Mouse (Mus musculus) heart, embryonic 15.5 days (tissue): ENCODE measurements around the gene Pdcd5. TPM values are rescaled to one million over a fixed set of nuclear protein-coding genes. Genes with fewer than 3 reads are reported as not detected.

ENCODE experiments used
- ATAC-seq: fragments of 200-750 bp; cut with Nextera tagmentation; replicated peaks from 2 replicates; pipeline ENCODE4 v1.8.0; 2017; ENCODE audit warnings: low read depth, moderate TSS enrichment; ENCODE audit not compliant: insufficient number of reproducible peaks, insufficient read depth, low FRiP score
- H3K27ac ChIP-seq: fragments of 300-500 bp; sonication (generic); 2 replicates; pipeline ENCODE4 v1.5.1; 2015; ENCODE audit warnings: mild to moderate bottlenecking, inconsistent platforms
- H3K27me3 ChIP-seq: fragments of 300-500 bp; sonication (generic); 2 replicates; pipeline ENCODE4 v1.6.1; 2015; ENCODE audit warnings: inconsistent platforms
- H3K36me3 ChIP-seq: fragments of 300-500 bp; sonication (generic); 2 replicates; pipeline ENCODE4 v1.6.1; 2015; ENCODE audit warnings: mild to moderate bottlenecking, inconsistent platforms
- H3K4me1 ChIP-seq: fragments of 300-500 bp; sonication (generic); replicated peaks from 2 replicates; pipeline ENCODE4 v1.6.1; 2015; ENCODE audit warnings: inconsistent platforms
- H3K4me2 ChIP-seq: fragments of 300-500 bp; sonication (generic); 2 replicates; pipeline ENCODE4 v1.6.1; 2015; ENCODE audit warnings: inconsistent platforms, mild to moderate bottlenecking, moderate library complexity
- H3K4me3 ChIP-seq: fragments of 300-500 bp; sonication (generic); 2 replicates; pipeline ENCODE4 v1.5.1; 2015; ENCODE audit warnings: mild to moderate bottlenecking, inconsistent platforms
- H3K9ac ChIP-seq: fragments of 300-500 bp; sonication (generic); 2 replicates; pipeline ENCODE4 v1.6.1; 2015; ENCODE audit warnings: mild to moderate bottlenecking, inconsistent platforms
- H3K9me3 ChIP-seq: fragments of 300-500 bp; sonication (generic); replicated peaks from 2 replicates; pipeline ENCODE4 v1.6.1; 2016; ENCODE audit warnings: inconsistent platforms
- WGBS: fragments of 180-500 bp; shearing (Covaris S2); methylation state at CpG from one replicate; pipeline ENCODE4 v1.1.7; 2015; ENCODE audit warnings: mixed read lengths; 5-methylcytosine and 5-hydroxymethylcytosine counted together
- polyA plus RNA-seq: library from polyadenylated mRNA; unstranded; fragments of >200 nt; fragmentation: Nextera tagmentation; extraction: Ambion mirVana; gene quantifications from 2 replicates; pipeline ENCODE4 v1.2.1, GENCODE M21; 2015

Gene Pdcd5
- polyA plus RNA-seq, 1 experiment from 2014 or later = 240 TPM

DNA sequence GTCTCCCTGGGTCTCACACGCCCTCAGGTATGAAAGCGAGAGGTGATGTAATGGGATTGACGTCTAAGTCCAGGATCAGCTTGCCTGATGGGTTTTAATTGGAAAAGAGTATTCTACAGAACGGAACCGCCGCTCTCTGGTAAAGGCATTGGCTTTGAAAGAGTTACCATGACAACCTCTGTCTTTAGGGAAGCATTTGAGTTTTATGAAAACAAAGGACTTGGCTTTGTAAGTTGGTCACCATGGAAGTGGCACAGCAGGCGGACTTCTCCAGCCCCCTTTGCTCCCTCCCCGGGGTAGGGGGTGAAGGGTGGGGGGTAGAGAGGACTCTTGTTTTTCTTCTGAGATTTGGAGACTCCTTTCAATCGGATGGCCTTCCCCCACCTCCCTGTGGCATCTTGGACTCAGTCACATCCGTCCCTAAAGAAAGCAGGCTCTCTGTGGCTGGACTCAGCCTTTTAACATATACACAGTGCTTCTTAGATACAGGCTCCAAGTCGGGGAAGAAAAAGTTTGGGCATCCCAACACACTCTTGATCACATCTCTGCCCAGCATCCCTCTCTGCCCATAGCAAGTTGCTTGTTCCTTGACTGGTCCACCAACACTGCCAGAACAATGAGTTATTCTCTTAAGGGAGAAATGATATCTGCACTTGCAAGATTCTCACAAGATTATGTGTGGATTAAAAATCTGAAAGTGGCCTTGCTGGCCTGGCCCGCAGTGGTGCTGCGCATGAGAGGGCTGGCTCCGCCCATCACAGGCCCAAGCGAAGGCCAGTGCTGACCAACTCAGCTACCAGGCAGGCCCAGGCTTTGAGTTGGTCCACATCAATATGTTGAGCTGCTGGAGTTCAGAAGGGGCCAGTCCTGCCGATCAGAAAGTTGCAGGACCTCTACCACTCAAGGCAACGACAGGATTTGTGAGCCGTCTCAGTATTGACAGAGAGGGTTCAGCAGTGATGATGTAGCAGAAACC is 21.0 kb upstream of the Pdcd5 start:
- no peaks in the 10 kb centered on the region for H3K9me3 ChIP-seq
- H3K36me3 ChIP-seq = no peaks in the 10 kb centered on the region
- no peak overlapping the region for H3K9ac ChIP-seq
- H3K27ac ChIP-seq = no peak overlapping the region
- ATAC-seq = no peak
- WGBS = 61% methylated on average over 18 of the region's 18 CpGs
- H3K4me2 ChIP-seq = no peak overlapping the region
- H3K4me3 ChIP-seq = no peak overlapping the region
- no peaks in the 10 kb centered on the region for H3K4me1 ChIP-seq
- no peaks in the 10 kb centered on the region for H3K27me3 ChIP-seq

DNA sequence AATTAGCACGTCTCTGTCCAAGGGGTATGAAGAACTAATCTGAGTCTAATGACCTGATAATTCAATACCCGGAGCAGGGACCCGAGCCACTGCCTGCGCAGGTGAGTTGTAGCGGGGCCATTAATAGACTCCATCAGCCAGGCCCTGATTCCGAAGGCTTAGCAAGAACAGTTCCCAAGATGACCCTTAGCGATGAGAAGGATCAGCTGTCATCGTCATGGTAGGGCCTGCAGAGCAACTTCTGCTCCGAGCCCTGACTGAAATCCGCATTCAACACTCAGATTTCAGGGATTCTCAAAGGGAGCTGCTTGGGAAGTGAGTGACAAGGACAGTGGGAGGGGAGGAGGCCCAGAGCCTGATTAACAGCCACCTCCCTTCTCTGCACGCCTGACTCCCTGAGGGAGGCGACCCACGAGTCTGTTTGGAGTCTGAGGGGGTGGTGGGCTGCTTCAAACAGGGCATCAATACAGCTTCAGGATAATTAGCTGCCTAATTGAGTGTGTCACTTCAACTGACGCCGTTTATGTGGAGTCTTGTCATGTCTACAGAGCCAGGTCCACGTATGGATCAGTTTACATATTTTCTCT is 16.6 kb upstream of the Pdcd5 start:
- Histone ChIP-seq H3K9ac (no peak overlapping the region), H3K4me2 (no peak overlapping the region), H3K36me3 (no peaks in the 10 kb centered on the region), H3K4me1 (no peaks in the 10 kb centered on the region), H3K4me3 (no peak overlapping the region), H3K9me3 (no peaks in the 10 kb centered on the region), H3K27ac (no peak overlapping the region), H3K27me3 (no peaks in the 10 kb centered on the region)
- no peak for ATAC-seq
- 62% methylated on average over 16 of the region's 16 CpGs for WGBS

DNA sequence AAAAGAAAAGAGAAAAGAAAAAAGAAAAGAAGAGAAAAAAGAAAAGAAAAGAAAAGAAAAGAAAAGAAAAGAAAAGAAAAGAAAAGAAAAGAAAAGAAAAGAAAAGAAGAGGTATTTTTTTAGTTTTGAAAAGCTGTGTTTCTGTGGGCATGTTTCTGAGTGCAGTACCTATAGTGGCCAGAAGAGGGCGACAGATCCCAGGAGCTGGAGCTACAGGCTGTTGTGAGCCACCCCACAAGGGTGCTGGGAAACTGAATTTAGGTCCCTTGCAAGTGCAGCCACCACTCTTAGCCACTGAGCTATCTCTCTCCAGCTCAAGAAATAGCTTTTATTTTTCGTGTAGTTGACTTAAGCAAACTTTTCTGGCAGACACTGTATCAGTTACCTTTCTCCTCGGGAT is 11.9 kb upstream of the Pdcd5 start:
- WGBS = 55% methylated on average over 3 of the region's 3 CpGs
- ATAC-seq = no peak
- no peak overlapping the region for H3K9ac ChIP-seq
- H3K27ac ChIP-seq = no peak overlapping the region
- no peaks in the 10 kb centered on the region for H3K9me3 ChIP-seq
- H3K4me2 ChIP-seq = no peak overlapping the region
- no peak overlapping the region for H3K4me3 ChIP-seq
- H3K27me3 ChIP-seq = no peaks in the 10 kb centered on the region
- no peaks in the 10 kb centered on the region for H3K4me1 ChIP-seq
- H3K36me3 ChIP-seq = no peaks in the 10 kb centered on the region

DNA sequence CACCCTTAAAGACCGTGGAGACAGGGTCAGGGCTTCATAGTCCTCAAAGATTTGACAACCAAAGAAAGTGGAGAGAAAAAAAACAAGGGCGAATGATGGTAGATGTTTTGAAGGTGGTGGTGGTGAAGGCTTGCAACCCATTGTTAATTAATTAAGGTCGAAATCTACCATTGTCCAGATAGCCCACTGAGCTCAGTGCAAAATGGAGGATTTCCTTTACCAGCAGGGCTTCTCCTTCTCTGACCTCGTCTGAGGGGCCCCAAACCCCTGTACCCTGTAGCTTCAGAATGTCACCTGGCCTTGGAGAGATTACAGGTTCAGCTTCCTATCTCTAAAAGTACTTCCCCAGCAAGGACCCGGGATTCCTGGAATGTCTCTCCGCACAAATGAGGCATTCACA is 10.5 kb upstream of the Pdcd5 start:
- Histone ChIP-seq H3K4me1 (no peaks in the 10 kb centered on the region), H3K4me3 (no peak overlapping the region), H3K4me2 (no peak overlapping the region), H3K27me3 (no peaks in the 10 kb centered on the region), H3K36me3 (no peaks in the 10 kb centered on the region), H3K9me3 (no peaks in the 10 kb centered on the region), H3K27ac (no peak overlapping the region), H3K9ac (no peak overlapping the region)
- no peak for ATAC-seq
- 38% methylated on average over 6 of the region's 6 CpGs for WGBS

DNA sequence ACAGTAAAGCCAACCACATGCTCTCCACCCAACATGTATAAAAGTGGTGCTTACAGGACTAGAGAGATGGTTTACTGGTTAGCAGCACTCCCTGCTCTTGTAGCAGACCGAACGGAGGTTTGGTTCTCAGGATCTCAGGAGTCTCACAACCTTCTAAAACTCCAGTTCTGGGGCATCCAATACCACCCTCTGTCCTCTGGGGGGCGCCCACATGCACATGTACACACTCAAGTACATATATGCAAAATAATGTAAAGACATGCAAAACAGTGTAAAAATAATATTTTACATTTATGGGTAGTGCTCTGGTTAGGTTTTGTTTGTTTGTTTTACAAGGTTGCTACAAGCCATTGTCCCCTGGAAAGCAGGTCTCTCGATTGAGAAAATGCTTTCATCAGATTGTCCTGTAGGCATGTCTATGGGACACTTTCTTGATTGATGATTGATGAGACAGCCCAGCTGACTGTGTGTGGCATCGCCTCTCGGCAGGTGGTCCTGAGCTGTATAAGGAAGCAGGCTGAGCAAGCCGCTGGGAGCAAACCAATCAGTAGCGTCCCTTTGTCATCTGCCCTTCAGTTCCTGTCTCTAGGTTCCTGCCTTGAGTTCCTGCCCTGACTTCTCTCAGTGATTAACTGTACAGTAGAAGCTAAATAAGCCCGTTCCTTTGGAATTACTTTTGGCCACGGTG is 4.4 kb upstream of the Pdcd5 start:
- Histone ChIP-seq H3K4me1 (no peaks in the 10 kb centered on the region; the same call in 1 of the 2 replicates), H3K9me3 (no peaks in the 10 kb centered on the region), H3K36me3 (no peaks in the 10 kb centered on the region), H3K27ac (no peak overlapping the region), H3K27me3 (no peaks in the 10 kb centered on the region), H3K4me3 (no peak overlapping the region), H3K4me2 (no peak overlapping the region), H3K9ac (no peak overlapping the region)
- 73% methylated on average over 10 of the region's 10 CpGs for WGBS
- ATAC-seq = no peak

DNA sequence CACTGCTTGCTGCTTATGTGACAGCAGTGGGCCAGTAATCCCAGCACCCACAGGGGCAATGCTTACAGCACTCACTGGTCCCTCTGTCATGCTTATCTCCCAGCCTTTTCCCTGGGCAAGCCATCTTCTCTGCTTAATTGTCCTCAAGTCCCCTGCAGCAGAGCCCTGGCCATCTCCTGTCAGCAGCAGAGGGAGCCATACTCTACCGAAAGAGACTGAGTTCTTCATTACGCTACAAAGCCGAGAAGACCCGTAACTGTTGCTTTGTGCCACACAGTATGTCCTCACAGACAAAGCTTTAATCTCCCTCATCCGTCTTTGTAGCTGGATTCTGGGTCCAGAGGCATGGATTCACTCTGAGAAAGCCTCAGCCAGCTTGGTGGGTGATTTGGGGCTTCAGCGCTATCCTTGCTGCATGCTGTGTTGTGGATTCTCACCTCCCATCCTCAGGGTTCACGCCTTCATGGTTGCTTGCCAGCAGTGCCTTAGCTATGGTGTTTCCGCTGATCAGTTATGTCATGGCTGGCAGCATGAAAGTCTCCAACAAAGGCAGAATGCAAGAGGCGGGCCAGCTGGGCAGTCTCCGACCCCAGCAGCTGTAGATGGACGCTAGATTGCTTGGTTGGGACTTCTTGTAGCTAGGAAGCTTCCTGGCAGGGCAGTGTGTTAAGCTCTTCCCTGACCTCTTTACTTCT is 3.5 kb upstream of the Pdcd5 start:
- Histone ChIP-seq H3K4me2 (no peak overlapping the region), H3K4me3 (no peak overlapping the region), H3K27ac (no peak overlapping the region), H3K4me1 (peaks cover 4% of the 10 kb centered on the region), H3K9ac (no peak overlapping the region), H3K9me3 (no peaks in the 10 kb centered on the region), H3K27me3 (no peaks in the 10 kb centered on the region), H3K36me3 (no peaks in the 10 kb centered on the region)
- no peak for ATAC-seq
- WGBS = 64% methylated on average over 11 of the region's 11 CpGs

DNA sequence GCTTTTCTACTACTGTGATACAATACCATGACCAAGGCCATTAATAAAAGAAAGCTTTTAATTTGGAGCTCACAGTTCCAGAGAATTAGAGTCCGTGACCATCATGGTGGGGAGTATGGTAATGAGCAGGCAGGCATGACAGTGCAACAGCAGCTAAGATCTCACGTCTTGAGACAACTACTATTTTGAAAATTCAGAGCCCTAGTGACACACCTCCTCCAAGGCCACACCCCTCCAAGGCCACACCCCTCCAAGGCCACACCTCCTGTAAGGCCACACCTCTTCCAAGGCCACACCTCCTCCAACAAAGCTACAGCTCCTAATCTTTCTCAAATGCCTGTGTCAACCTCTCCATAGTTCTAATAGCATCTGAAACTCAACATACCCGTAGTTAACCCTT is 1.8 kb upstream of the Pdcd5 start:
- Histone ChIP-seq H3K4me1 (peaks cover 8% of the 10 kb centered on the region), H3K4me3 (no peak overlapping the region), H3K9me3 (no peaks in the 10 kb centered on the region), H3K9ac (no peak overlapping the region), H3K4me2 (no peak overlapping the region), H3K36me3 (peaks cover 11% of the 10 kb centered on the region; the same call in 1 of the 2 replicates), H3K27me3 (no peaks in the 10 kb centered on the region), H3K27ac (no peak overlapping the region)
- ATAC-seq = no peak
- WGBS = 39% methylated on average over 3 of the region's 3 CpGs

DNA sequence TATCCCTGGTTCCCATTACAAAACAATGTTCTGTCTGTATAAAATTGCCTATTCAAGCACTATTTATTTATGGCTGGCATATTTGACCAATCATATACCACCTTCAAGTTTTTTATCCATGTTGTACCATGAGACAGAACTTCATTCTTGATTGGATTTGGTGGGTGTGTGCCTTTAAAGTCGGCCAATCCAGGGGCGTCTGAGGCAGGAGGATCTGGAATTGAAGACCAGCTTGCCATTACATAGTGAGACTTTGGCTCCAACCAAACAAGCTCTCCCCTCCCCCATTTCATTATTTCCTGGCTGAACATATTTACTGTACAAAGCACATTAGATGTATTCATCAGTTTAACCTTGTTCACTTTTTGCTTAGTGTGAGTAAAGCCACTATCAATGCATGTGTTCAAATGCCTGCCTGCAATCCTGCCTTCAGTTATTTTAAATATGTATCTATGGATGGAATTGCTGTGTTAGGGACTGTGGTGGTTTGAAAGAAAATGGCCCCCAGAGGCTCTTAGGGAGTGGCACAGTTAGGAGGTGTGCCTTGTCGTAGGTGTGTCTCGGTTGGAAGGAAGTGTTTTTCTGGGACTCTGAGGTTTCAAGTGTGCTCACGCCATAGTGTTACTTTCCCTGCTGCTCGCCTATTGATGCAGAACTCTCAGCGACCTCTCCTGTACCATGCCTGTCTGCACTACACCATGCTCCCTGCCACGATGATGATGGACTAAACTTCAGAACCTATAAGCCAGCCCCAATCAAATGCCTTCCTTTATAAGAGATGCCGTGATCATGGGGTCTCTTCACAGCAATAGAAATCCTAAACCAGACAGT is 1.1 kb upstream of the Pdcd5 start:
- no peak overlapping the region for H3K4me3 ChIP-seq

DNA sequence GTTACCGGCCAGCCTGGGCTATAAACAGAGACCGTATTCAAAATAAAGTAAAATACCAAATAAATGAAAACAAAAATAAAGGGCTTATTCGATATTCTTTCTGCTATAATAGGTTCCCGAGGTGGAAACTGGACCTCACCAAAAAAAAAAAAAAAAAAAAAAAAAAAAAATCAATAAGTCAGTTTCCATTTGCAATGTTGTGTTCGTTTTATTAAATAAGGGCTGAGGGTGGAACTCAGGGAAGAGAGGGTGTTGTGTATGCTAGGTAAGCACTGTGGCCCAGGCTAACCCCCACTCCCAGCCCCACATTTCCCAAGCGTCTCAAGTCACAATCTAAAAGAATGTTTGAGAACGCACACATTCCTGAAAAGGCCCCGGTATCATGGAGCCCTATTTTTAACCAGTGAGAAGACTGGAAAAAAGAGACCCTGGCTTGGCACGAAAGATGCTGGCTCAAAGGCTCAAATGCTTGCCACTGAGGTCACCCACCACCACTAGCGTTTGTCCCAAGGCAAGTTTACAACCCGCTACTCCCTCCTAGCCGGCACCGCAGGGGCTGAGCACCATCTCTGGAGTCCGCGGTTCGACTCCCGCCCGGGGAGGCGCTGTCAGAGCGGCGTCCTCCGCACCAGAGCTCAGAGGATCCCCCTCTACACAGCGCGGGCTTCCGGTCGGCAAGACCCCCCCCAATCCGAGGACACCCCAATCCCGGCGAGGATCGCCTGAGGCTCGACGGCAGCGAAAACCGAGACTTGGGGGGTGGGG is 822 bp downstream of the Pdcd5 start:
- peaks cover 34% of the 10 kb centered on the region for H3K36me3 ChIP-seq
- peak overlapping the region; percentile 87 for H3K4me3 ChIP-seq
- peak overlapping the region; percentile 75 for H3K4me2 ChIP-seq
- ATAC-seq = peak; percentile 32; the same call in 1 of the 2 replicates
- H3K9ac ChIP-seq = peak overlapping the region; percentile 95
- no peaks in the 10 kb centered on the region for H3K9me3 ChIP-seq
- no peaks in the 10 kb centered on the region for H3K27me3 ChIP-seq
- WGBS = 9% methylated on average over 34 of the region's 34 CpGs
- H3K4me1 ChIP-seq = peaks cover 8% of the 10 kb centered on the region
- H3K27ac ChIP-seq = peak overlapping the region; percentile 87

More for the DNA sequence above, 1.1 kb upstream of the Pdcd5 start:
- H3K4me2 ChIP-seq = no peak overlapping the region
- 60% methylated on average over 9 of the region's 9 CpGs for WGBS
- H3K9ac ChIP-seq = no peak overlapping the region
- H3K27me3 ChIP-seq = no peaks in the 10 kb centered on the region
- H3K4me1 ChIP-seq = peaks cover 8% of the 10 kb centered on the region
- no peak for ATAC-seq
- H3K27ac ChIP-seq = no peak overlapping the region
- H3K9me3 ChIP-seq = no peaks in the 10 kb centered on the region
- H3K36me3 ChIP-seq = peaks cover 17% of the 10 kb centered on the region; the same call in 1 of the 2 replicates

DNA sequence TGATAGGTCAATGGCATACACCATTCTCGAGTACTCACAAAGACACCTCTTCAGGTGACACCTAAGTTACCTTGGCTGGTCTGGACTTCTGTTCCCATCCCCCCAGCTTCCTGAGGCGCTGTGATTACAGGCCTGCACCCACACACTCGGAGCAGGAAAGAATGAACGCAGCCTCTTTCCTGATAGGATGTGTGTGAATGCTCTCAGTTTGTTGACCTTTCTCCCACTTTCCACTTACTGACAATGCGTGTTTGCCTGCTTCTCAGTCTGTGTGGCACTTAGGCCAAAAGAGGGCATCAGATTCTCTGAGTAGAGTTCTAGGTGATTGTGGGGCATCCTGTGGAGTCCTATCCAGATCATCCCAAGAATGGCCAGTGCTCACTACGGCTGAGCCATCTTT is 7.2 kb downstream of the Pdcd5 start:
- Histone ChIP-seq H3K27me3 (no peaks in the 10 kb centered on the region), H3K4me2 (no peak overlapping the region), H3K9ac (no peak overlapping the region), H3K27ac (no peak overlapping the region), H3K9me3 (no peaks in the 10 kb centered on the region), H3K36me3 (peaks cover 68% of the 10 kb centered on the region), H3K4me1 (no peaks in the 10 kb centered on the region), H3K4me3 (no peak overlapping the region)
- 63% methylated on average over 6 of the region's 6 CpGs for WGBS
- ATAC-seq = no peak
